Mouse (Mus musculus) hindlimb bud, embryonic 11.5 days (tissue): ENCODE results near the gene Slc18a3.

Source experiments
- DNase-seq: peaks from one replicate; pipeline ENCODE4 v3.0.0-alpha.2; 2012; ENCODE audit warnings: low read depth, low spot score; ENCODE audit errors: extremely low spot score

The Slc18a3 gene

DNA sequence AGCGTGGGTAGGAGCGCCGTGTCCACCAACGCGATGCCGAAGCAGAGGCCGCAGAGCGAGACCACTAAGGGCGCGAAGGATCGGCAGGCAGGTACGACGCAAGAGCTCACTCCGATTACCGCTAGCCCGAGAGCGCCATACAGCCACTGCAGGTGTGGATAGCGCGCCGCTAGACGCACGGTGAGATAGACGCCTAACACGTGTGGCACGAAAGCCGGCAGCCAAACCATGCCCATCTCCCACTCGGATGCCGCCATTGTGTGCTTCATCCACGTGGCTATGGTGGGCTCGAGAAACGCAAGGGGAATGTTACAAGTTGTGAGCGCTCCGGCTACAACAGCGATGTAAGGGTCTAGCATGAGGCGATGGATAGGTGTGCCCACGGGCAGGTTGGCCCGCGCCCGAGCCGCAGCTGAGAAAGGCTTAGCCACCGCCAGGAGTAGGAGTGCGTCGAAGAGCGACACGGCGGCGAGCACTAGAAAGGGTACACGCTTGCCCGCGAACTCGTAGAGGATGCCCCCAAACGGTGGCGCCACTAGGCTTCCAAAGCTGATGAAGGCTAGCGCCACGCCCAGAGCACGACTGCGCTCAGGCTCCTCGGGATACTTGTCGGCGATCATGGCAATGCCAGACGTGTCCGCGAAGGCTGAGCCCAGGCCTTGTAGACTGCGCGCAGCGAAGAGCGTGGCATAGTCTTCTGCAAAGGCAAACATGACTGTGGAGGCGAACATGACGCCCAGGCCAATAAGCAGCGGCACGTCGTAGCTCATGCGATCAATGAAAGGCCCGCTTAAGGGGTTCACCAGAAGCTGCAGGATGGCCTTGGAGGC is 1.2 kb downstream of the Slc18a3 start:
- DNase-seq, result no peak

DNA sequence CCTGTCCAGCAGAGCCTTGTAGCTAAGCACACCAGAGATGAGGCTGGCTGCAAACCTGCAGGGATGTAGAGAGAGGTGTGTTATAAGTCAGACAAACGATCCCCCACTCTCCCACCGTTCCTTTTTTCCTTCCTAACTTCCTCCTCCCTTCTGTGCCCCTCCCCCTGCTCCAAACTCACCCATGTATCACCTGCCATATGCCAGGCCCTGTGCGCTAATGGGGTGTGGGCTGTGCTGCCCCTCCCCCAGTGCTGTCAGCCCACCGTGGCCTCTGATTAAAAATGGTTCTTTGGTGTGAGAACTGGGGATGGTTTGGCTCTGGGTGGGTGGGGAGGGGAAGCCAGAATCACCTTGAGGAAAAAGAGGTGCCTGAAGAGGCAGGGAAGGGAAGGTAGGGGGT is 12.1 kb downstream of the Slc18a3 start:
- no peak for DNase-seq

DNA sequence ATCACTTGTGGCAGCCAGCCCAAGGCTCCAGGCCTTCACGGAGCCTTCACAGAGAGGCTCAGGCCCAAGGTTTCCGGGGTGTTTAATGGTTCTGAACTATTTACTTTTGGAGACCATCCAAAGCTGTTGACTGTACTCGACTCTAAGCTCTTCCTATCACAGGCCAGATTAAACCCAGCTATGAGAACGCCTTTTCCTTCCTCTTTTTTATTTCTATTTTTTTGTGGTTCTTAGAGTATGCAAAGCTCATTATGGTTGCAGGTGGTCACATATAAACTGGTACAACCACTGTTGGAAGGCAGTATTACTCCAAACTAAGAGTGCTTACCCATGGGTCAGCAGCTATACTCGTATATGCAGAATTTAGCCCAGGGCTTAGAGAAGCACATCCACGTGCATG is 17.7 kb downstream of the Slc18a3 start:
- DNase-seq, result no peak

DNA sequence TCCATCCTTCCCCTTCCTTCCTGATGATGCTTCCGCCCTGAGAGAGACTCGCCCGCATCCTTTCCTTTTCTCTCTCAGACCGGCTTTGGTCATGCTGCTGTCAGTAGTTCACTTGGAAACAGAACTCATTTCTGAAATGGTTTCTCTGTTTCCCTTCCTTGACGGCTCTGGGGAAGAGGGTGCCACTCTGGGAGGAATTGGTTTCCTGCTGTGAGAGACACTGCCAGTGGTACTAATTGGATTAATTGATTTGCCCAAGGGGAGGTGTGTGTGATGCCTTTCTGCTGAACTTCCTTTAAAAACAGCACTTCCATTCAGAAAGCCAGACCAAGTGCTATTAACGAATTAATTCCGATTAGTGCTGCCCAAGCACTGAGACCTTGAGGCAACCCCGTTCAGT is 21.2 kb downstream of the Slc18a3 start:
- no peak for DNase-seq

DNA sequence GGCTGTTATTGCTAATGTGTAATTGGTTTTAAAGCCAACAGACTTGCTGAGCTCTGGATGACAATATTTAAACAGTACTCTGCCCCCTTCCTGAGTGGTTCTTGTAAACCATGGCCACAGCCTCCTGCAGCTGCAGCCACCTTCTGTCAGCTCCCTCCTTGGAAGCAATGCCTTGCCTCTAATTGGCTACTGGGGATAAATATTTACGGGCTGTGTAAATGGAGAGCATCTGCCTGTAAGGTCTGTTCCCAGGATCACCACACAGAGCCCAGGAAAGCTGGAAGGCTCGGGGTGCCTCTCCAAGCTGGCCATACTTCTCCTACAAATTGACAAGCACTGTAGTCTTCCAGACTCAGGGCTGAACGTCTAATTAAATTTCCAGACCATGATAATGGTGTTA is 24.9 kb downstream of the Slc18a3 start:
- peak; percentile 8 for DNase-seq

DNA sequence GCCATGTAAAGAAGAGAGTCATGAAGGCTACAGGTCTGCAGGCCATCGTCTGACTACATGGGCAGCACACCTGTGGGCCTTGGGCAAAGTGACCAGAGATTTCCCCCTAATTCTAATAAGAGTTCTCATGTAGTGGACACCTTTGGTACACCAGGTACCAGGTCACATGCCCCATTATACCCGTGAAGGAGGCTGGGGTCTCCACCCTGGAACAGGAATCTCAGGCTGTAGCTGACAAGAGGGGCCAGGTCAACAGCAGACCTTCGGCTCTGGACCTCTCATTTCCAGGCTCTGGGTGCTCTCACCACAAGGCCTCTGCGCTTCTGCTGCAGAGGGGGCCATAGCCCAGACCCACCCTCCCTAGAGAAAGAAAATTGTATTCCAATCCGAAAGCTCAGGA is 25.3 kb downstream of the Slc18a3 start:
- DNase-seq, result no peak

DNA sequence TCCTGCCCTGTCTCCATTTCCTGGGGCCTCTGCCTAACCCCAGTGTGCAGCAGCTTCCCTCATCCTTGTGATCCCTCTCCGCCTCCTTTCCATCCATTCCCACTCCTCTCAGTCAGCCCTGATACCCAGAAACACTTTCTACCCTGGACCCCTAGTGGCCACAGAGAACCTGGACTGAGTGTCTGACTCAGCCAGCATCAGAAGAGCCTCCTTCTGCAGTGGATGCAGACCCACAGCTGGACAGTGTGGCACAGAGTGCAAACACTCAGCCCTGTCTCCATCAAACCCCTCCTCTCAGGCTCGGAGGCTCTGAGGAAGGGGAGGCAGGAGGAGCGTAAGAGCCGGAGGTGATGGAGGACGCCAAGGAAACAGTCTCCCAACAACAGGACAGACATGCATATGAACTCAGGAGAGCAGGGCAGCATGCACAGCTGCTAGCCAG is 27.3 kb downstream of the Slc18a3 start:
- DNase-seq, result no peak

DNA sequence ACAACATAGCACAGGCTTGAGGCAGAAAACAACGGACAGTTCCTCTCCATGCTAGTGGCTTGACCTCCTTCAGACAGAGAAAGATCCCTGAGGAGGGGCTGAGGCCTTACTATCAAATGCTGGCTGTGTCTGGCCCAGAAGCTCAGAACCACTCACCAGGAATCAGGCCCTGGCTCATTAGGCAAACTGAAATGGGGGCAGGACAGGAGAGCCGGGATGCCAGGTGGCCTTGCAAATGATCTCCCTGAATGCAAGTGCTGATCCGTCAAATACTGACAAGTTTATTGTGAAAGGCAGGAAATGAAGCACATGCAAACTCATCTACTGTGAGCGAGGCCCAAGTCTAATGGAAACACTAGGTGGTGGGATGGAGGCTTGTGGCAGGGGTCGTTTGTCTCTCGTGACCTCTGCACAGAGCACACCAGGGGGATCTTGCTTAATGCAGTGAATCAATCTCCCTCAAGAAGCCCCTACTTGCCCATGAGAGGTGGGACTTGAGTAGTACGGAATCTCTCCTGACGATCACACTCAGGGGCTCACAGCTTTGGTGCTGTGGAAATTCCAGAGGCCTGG is 35.5 kb downstream of the Slc18a3 start:
- no peak for DNase-seq

DNA sequence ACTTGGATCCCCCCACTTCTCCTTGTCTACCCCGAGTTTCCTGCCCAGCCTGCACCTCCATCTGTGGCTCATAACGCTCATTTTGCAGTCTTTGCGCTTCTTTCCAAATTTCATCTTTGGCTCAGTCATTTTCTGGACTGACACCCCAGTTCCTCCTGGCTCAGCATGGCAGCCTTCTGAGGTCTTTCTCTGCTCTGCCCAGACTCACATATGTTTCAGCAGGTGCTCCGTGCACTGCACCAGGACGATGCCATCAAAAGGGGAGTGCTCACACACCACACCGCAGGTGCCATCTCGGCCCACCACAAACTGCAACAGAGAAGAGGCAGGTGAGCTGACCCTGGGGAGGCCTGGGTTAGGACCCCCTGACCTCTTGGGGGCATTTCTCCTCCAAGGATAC is 40.7 kb downstream of the Slc18a3 start:
- no peak for DNase-seq

DNA sequence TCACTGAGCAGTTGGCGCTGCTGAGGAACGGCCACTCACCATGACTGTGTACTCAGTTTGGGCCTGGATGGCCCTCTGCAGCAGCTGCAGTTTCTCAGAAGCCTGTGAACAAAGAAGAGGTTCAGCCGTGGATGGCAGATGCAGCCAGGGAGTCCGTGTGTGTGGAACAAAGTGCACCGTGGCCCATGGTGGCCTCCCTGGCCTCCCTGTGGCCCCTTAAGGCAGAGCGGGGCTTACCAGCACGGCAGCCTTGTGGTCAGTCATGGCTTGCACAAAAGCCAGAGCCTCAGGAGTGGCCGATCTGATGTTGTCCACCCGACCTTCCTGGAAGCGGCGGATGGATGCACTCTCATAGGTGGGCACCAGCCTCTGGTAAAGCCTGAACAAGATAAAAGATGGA is 45.9 kb downstream of the Slc18a3 start:
- DNase-seq, result no peak
